Mouse (Mus musculus): ENCODE measurements at regions not wholly inside any gene's neighbourhood (a gene's known extent, or its start where the extent isn't known, plus 50 kb on each side); places are given as distances from the start of the nearest gene placed in this dataset.
"Not testable (repeated sequence)": the region's sequence is repeated elsewhere in the genome, so short reads cannot be mapped to it uniquely, and the experiment has no call there.

GRCm38 (mm10) chr3:78966683-78967549, 319.4 kb downstream of the Rapgef2 start:
- TF ChIP-seq HCFC1 (IDR thresholded peaks at IDR 0.05; ENCODE audit: borderline replicate concordance, insufficient read depth, low read length); CHD2 (IDR thresholded peaks at IDR 0.05; ENCODE audit: low read depth, low read length); MAFK (IDR thresholded peaks at IDR 0.05; ENCODE audit: insufficient read depth, low read depth, low read length); ZC3H11A (IDR thresholded peaks at IDR 0.05; ENCODE audit: borderline replicate concordance, low read depth, low read length): not testable (repeated sequence)

Measured in ES-E14 (cell line).